Mouse (Mus musculus) liver, adult 2 months (tissue): Measurements from ENCODE around the gene Rnf5.

Experiments used
- CTCF ChIP-seq: fragments of 200-500 bp; IDR thresholded peaks from 2 replicates; pipeline ENCODE4 v1.5.1; 2011; ENCODE audit warnings: low read depth, low read length, control low read depth
- POLR2A ChIP-seq: fragments of 200-500 bp; IDR thresholded peaks from 2 replicates; pipeline ENCODE4 v1.6.1; 2011; ENCODE audit warnings: low read length, control low read depth; ENCODE audit not compliant: insufficient read depth; ENCODE audit errors: extremely low read depth

GRCm38 (mm10) chr17:34601796-34602195, 1.7 kb downstream of the Rnf5 start:
- no peak for TF ChIP-seq POLR2A
- TF ChIP-seq CTCF: no peak
